Mouse (Mus musculus): ENCODE measurements around the gene Agbl1.

DNA sequence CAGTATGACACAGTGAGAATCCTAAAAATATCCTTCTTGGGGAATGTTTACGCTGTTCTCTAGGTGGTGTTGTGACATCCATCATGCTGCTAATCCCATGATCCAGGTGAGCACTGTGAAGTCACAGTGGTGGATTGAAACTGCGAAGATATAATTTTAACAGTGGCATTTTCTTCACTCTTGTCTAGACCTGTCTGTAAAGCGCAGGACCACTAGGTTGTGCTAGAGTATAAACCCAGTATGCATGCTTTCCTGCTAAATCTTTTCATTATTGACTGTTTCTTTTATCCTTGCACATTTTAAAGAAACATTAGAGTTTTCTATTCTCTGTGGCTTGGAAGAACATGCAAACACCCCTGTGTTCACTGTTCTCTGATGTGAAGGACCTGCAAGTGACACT, 57.8 kb downstream of the Agbl1 start:
- TF ChIP-seq CTCF (IDR thresholded peaks at IDR 0.05; ENCODE audit: low read depth, low read length): no peak
- TF ChIP-seq POLR2A (IDR thresholded peaks at IDR 0.05; ENCODE audit: borderline replicate concordance, low read depth, low read length): no peak
